Mouse (Mus musculus) kidney, postnatal 4 days (tissue): ENCODE measurements around the gene Chd5.

Source experiments
- DNase-seq, 2 experiments: peaks; one replicate each; pipeline ENCODE4 v3.0.0; 2021; ENCODE audit warnings: mixed read lengths in 2 of 2

Gene Chd5

GRCm38 (mm10) chr4:152355672-152356071 lies 17.2 kb downstream of the Chd5 start:
- no peak for DNase-seq

GRCm38 (mm10) chr4:152359700-152360099 lies 21.2 kb downstream of the Chd5 start:
- no peak for DNase-seq

DNA sequence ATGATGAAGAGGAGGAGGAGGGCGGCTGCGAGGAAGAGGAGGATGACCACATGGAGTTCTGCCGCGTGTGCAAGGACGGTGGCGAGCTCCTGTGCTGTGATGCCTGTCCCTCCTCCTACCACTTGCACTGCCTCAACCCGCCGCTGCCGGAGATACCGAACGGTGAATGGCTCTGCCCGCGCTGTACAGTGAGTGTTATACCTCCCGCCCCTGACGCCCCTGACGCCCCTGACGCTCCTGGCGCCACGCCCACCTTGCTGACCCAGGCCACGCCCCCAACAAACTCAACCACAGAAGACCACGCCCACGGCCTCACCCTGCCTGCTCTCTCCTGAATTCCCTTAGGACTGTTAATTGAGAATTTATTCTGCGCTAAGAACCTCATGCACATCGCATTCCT lies 22.4 kb downstream of the Chd5 start:
- DNase-seq: peak; percentile 76 to 84

DNA sequence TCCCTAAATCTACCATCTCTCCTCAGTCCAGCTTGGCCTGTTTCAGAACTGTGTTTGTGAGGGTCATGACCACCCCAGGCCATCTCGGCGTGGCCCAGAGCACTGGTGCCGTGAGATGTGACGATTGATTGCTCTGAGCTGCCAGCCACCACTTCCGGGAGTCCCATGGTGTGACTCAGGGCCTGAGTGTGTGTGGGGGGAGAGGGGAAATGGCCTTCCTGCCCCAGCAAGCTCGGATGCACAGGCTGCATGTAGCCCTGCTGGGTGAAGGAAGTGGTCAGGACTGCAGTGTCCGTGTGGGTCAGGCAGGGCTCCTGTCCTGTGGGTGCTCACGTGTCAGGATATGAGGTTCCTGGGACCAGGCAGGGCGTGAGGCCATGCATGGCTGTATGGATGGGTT lies 23.7 kb downstream of the Chd5 start:
- DNase-seq: peak in 1 of 2 experiments; percentile 27

GRCm38 (mm10) chr4:152365228-152365627 lies 26.8 kb downstream of the Chd5 start:
- no peak for DNase-seq

- DNase-seq: no peak
Observed at GRCm38 (mm10) chr4:152382528-152383252, 44.2 kb downstream of the Chd5 start.

GRCm38 (mm10) chr4:152385644-152386043 lies 47.2 kb downstream of the Chd5 start:
- DNase-seq: peak; percentile 29 to 31

GRCm38 (mm10) chr4:152392192-152392591 lies 53.7 kb downstream of the Chd5 start:
- DNase-seq: no peak

DNA sequence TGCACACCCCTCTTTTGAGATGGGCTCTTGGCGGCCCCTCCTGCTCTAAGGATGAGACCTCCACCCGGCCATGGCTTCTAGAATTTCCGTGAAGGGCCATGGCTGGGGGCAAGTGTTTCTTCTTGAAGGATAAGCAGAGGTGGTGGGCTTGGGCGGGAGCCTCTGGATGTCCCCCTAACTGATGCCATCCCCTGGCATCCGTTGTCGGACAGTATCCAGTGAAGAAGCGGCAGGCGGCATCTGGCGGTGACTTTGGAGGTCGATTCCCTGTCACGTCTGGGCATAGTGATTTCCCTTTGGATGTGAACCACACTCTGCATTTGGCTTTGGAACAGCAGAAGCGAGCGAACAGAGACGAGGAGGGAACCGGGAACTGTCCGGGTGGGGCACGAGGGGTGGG lies 54.2 kb downstream of the Chd5 start:
- no peak for DNase-seq

DNA sequence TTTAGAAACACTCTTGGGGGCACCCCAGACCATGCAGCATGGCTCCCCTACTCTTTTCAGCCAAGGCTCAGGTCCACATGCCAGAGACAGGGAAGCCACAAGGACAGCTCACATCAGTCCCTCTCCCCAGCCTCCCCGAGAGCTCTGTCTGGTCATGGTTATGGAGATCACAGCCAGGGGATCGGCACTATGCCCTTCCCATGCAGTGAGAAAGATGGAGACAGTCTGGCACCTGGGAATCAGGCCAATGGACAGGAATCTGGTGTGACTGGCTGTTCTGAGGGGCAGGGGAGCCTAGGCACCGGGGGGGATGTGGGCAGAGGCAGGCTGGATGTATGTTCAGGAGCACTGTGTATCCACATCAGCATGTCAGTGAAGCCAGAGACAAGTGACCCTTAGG lies 60.5 kb downstream of the Chd5 start:
- no peak for DNase-seq

DNA sequence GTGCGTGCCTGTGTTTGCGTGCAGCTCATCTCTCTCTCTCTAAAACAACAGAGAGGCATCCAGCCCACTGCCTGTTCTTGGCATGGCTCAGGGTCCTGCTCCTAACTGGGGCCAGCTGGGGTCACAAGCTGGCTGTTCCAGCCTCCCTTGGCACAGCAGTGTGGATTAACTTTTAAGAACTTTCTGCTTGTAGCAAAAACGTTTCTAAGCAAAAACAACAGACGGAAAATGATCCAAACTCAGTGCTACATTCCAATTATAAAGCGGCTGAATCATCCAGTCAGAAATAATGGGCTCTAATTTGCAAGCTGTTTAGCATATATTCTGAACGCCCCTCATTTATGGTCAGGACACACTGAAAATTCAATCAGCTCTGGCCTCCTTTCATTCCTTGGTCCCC lies 66.7 kb downstream of the Chd5 start:
- no peak for DNase-seq

GRCm38 (mm10) chr4:152405671-152406201 lies 67.3 kb downstream of the Chd5 start:
- DNase-seq: no peak

DNA sequence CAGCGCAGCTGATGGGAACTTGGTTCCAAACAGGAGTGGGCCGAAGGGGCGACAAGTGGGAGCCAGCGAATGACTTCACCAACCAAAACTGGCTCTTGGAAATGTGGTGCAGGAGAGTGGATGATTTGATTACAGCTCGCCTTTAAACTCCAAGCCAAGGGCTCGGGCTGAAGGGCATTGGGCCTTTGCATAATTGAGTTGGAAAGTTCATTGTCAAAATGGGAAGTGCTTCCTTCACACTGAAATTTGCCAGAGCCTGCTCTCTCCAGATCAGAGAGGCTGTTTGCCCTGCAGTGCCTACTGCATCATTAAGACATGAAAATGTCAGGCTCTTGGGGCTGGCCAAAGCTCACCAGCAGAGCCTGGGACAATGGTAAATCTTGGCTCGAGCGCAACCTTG lies 68.1 kb downstream of the Chd5 start:
- no peak for DNase-seq

DNA sequence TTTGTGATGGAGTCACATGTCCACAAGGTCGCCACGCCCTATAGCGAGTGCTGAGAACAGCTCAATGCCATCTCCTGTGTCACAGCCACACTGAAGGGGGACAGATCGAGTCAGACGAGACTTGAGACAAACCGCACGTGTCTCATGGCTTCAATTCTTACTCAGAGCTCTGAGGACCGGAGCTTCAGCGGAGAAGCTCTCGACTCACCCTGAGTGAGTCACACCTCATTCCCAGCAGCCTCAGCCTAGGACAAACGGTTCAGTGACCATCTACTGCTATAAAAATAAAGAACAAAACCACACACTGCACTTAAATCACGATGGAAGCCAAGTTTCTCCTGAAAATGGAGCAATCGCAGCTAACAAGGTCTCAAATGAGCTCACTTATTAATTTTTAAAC lies 72.5 kb downstream of the Chd5 start:
- DNase-seq: no peak

- DNase-seq: no peak
Observed at GRCm38 (mm10) chr4:152412524-152413080, 74.2 kb downstream of the Chd5 start.

DNA sequence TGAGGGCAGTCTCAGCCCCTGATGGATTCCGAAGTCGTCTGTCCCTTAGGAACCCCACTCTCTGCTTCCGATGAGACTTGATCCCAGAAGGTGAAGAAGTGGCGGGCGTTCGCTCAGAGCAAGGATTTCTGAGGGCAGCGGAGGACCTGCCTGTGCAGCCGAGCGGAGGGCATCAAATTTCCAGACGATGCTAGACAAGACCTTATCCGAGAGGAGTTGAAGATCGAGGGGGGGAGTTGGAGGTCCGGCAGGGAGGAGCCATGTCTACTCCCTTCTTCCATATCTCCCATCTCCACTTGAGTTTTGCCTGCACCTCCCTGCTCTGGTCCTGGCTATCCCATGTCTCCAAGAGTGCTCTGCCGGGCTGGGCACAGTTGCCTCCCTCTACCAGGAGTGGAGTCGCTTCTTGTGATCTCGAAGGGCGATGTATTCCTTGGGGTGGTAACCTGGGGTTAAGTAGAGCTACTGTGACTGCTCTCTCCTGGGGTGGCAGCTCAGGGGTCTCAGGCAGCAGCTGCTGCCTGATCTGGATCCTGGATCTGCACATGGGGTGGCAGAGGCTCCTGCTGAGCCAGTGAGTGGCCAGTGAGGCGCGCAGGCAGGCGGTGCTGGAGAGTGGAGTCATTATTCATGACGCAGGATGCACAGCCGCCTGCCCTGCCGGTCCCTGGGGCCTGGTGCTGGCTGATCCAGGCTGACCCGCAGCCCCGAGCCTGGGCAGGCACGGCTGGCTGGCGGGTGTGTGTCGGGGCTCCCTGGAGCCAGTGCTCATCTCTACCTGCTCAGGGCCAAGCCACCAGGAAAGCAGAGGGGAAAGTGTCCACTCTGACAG lies 80.0 kb downstream of the Chd5 start:
- peak; percentile 22 to 39 for DNase-seq

- no peak for DNase-seq
Observed at GRCm38 (mm10) chr4:152423576-152423975, 85.1 kb downstream of the Chd5 start.

GRCm38 (mm10) chr4:152424341-152424740 lies 85.9 kb downstream of the Chd5 start:
- DNase-seq: peak; percentile 87 to 88

DNA sequence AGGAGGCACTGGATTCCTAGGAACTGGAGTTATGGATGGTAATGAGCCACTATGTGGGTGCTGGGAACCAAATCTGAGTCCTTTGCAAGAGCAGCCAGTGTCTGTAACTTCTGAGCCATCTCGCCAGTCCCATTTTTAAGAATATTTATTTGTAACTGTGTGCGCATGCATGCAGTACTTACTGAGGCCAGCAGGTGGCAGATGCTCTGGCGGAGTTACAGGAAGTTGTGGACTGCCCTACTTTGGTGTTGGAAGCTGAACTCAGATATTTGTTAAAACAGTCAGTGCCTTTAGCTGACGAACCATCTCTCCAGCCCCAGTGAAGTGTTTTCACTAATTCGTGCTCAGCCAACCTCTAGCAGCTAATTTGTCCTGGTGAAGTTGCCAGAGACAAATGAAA lies 86.5 kb downstream of the Chd5 start:
- DNase-seq: peak; percentile 30 to 44

DNA sequence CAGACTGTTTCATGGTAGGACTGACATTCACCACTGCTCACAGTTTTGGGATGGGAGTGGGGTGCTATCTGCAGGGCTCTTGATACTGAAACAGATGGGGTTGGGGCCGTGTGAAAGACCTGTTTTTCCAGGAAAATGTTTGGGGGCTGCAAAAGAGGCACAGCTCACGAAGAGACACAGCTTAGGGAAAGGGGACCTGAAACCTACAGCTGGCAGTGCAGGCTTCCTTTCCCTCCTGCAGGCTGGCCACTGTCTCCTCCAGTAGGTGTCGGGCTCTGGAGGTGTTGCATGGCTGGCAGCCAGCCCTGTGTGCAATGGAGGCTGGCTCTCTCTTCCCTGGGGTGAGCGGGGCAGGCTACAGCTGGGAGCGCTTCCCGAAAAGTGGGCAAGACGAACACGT lies 89.8 kb downstream of the Chd5 start:
- no peak for DNase-seq

DNA sequence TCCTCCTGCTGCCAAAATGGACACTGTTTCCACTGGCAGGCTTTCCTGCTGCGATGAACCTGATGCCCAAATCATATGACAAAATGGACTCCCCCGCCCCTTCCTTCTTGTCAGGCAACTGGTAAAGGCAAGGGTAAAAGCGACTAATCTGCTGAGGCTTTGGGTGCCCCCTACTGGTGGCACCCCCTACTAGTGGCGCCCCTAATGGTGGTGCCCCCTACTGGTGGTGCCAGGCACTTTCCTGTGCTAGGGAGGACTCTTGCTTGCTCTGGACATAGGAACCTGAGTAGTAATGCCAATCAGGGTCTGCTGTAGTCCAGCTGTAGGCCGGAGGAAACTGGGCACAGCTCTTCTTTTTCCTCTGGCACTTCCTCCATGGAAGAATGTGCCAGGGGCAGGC lies 93.9 kb downstream of the Chd5 start:
- peak; percentile 47 to 61 for DNase-seq

- peak; percentile 96 for DNase-seq
Observed at GRCm38 (mm10) chr4:152434836-152435235, 96.4 kb downstream of the Chd5 start.

- DNase-seq: peak; percentile 89 to 91
Observed at GRCm38 (mm10) chr4:152435255-152435654, 96.8 kb downstream of the Chd5 start.
